10 mouse cellular contexts compared by ENCODE assay signal in the genomic region with DNA sequence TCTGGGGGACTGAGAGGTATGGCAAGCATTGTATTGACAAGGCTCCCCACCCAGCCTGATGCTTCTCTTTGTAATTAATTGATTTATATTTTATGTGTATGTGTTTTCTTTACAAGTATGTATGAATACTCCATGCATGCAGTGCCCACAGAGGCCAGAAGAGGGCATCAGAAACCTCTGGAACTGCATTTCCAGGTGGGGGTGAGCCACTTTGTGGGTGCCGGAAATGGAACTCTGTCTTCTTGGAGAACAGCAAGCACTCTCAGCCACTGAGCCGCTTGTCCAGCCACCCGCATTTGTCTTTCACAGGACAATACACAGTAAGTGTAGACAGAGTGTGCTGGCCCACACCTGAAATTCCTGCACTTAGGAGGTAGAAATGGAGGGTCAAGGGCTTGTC. TPM values are rescaled to one million over a fixed set of nuclear protein-coding genes. Genes with fewer than 3 reads are reported as not detected.
DNase-seq lines count a peak whose midpoint lies in the region; ATAC-seq and TF ChIP-seq lines count a peak whose summit lies in the region.
"Had no signal": no experiment of that assay in that cellular context is flagged by ENCODE, and none has a peak within 500 bp of the region (broad histone marks: within the 10 kb centered on the region; RNA-seq: fewer than 3 reads in every experiment).

No protein-coding gene starts in this region.

- H3K4me1 ChIP-seq in liver, embryonic 11.5 days (replicated peaks; ENCODE audit: control insufficient read depth, insufficient read depth, low read length): no peaks in the 10 kb centered on the region
- no peaks in the 10 kb centered on the region for H3K4me1 ChIP-seq in cerebellum, adult 2 months (ENCODE audit: control insufficient read depth, insufficient read depth, low read length)
- no peaks in the 10 kb centered on the region for H3K4me1 ChIP-seq in thymus, adult 2 months (replicated peaks; ENCODE audit: control insufficient read depth, insufficient read depth, low read length)
- H3K4me1 ChIP-seq: heart, embryonic 13.5 days had no signal

- no peak for TF ChIP-seq POLR2A in cerebellum, adult 2 months (IDR thresholded peaks at IDR 0.05; ENCODE audit: borderline replicate concordance, insufficient read depth, low read length)
- no peak for TF ChIP-seq POLR2A in thymus, adult 2 months (IDR thresholded peaks at IDR 0.05; ENCODE audit: control insufficient read depth, extremely low read depth, insufficient read depth, low read length, poor library complexity)

- H3K4me3 ChIP-seq in liver, embryonic 11.5 days (ENCODE audit: low read depth, low read length): no peak overlapping the region
- no peak overlapping the region for H3K4me3 ChIP-seq in cerebellum, adult 2 months (replicated peaks; ENCODE audit: insufficient read depth, low read depth, low read length)
- no peak overlapping the region for H3K4me3 ChIP-seq in thymus, adult 2 months (ENCODE audit: control insufficient read depth, insufficient read depth, low read length)
- H3K4me3 ChIP-seq: heart, embryonic 13.5 days had no signal

- no peak overlapping the region for H3K4me2 ChIP-seq in liver, embryonic 11.5 days
- H3K4me2 ChIP-seq: heart, embryonic 13.5 days had no signal

- no peaks in the 10 kb centered on the region for H3K27me3 ChIP-seq in liver, embryonic 11.5 days (replicated peaks; ENCODE audit: control insufficient read depth, insufficient read depth, low read length)
- no peaks in the 10 kb centered on the region for H3K27me3 ChIP-seq in cerebellum, adult 2 months (ENCODE audit: control insufficient read depth, insufficient read depth, low read length)
- no peaks in the 10 kb centered on the region for H3K27me3 ChIP-seq in thymus, adult 2 months (ENCODE audit: control insufficient read depth, insufficient read depth, low read length)
- H3K27me3 ChIP-seq: heart, embryonic 13.5 days had no signal

- no peak overlapping the region for H3K9ac ChIP-seq in liver, embryonic 11.5 days (ENCODE audit: low read depth, low read length)
- H3K9ac ChIP-seq: heart, embryonic 13.5 days had no signal

- no peak for ATAC-seq in liver, embryonic 11.5 days (replicated peaks; ENCODE audit: low FRiP score)
- ATAC-seq in inflammation-experienced regulatory T-cells, adult 6 months: peak; percentile 46

- no peak overlapping the region for H3K27ac ChIP-seq in liver, embryonic 11.5 days (ENCODE audit: low read depth, low read length)
- no peak overlapping the region for H3K27ac ChIP-seq in cerebellum, adult 2 months (ENCODE audit: insufficient read depth, low read length)
- H3K27ac ChIP-seq in thymus, adult 2 months (ENCODE audit: control insufficient read depth, insufficient read depth, low read length): no peak overlapping the region
- H3K27ac ChIP-seq: heart, embryonic 13.5 days had no signal

- H3K9me3 ChIP-seq in liver, embryonic 11.5 days (ENCODE audit: control insufficient read depth, low read length): no peaks in the 10 kb centered on the region
- H3K9me3 ChIP-seq: heart, embryonic 13.5 days had no signal

- 79% methylated on average over 3 of the region's 3 CpGs for WGBS in liver, embryonic 11.5 days
- 72% methylated on average over 3 of the region's 3 CpGs for WGBS in cerebellum, adult 2 months
- 96% methylated on average over 3 of the region's 3 CpGs for WGBS in thymus, adult 2 months

- TF ChIP-seq CTCF in cerebellum, adult 2 months (IDR thresholded peaks at IDR 0.05; ENCODE audit: borderline replicate concordance, insufficient read depth, low read depth, low read length): peak; percentile 42; the same call in 1 of the 2 replicates
- TF ChIP-seq CTCF in thymus, adult 2 months (IDR thresholded peaks at IDR 0.05; ENCODE audit: borderline replicate concordance, control insufficient read depth, extremely low read depth, insufficient read depth, low read length, poor library complexity): peak; percentile 73; the same call in 1 of the 2 replicates

- DNase-seq in adrenal gland, adult (ENCODE audit: inconsistent age in 2 of 2, low spot score in 1 of 2): peak; percentile 40 to 80
- DNase-seq in adrenal gland, adult 8-10 months: no peak
- DNase-seq in liver: peak; percentile 44
- no peak for DNase-seq in liver, embryonic 11.5 days (ENCODE audit: low spot score)
- peak in 1 of 2 experiments; percentile 27 for DNase-seq in cerebellum, adult 2 months
- DNase-seq in lung, postnatal 25 days (ENCODE audit: low spot score): peak; percentile 24
- DNase-seq in thymus, adult 2 months: peak; percentile 45

- H3K36me3 ChIP-seq in liver, embryonic 11.5 days (ENCODE audit: control insufficient read depth, insufficient read depth, low read length): peaks cover 22% of the 10 kb centered on the region; the same call in 1 of the 2 replicates
- peaks cover 25% of the 10 kb centered on the region for H3K36me3 ChIP-seq in thymus, adult 2 months (ENCODE audit: control insufficient read depth, insufficient read depth, low read length)

RNA-seq across cellular contexts. Expression of a gene that starts 24.9 kb away (rescaled TPM):
- 10 to 100 TPM; 39.7 to 68.2 (median 53.7) TPM for total RNA-seq in adrenal gland, adult 8-10 months (2022)
- polyA plus RNA-seq in liver, embryonic 11.5 days (2014; fragmentation: Nextera tagmentation; extraction: Ambion mirVana): 10.0 and 12.2 TPM in 2 replicates
- polyA plus RNA-seq in cerebellum, adult 2 months (2012; rRNA removed): 27.1 and 27.6 TPM in 2 replicates
- polyA plus RNA-seq in inflammation-experienced regulatory T-cells, adult 6 months (2017; shearing (Covaris generic)): 10 to 100 TPM; 16.1 to 34.0 (median 20.0) TPM
- polyA plus RNA-seq in thymus, adult 2 months (2012; rRNA removed): 14.8 and 20.7 TPM in 2 replicates

RNA-seq across cellular contexts. Expression of a gene that starts 28.5 kb away (rescaled TPM):
- 10 to 100 TPM; 42.8 to 47.6 (median 43.8) TPM for total RNA-seq in adrenal gland, adult 8-10 months (2022)
- 76.1 and 80.5 TPM in 2 replicates for polyA plus RNA-seq in liver, embryonic 11.5 days (2014; fragmentation: Nextera tagmentation; extraction: Ambion mirVana)
- polyA plus RNA-seq in cerebellum, adult 2 months (2012; rRNA removed): 32.1 and 33.9 TPM in 2 replicates
- polyA plus RNA-seq in inflammation-experienced regulatory T-cells, adult 6 months (2017; shearing (Covaris generic)): 10 to 100 TPM; 58.1 to 73.3 (median 63.9) TPM
- 24.5 and 29.9 TPM in 2 replicates for polyA plus RNA-seq in thymus, adult 2 months (2012; rRNA removed)

RNA-seq across cellular contexts. Expression of a gene that starts 28.5 kb away (rescaled TPM):
- total RNA-seq in adrenal gland, adult 8-10 months (2022): 10 to 100 TPM; 32.0 to 42.2 (median 41.0) TPM
- 22.6 and 24.2 TPM in 2 replicates for polyA plus RNA-seq in liver, embryonic 11.5 days (2014; fragmentation: Nextera tagmentation; extraction: Ambion mirVana)
- 53.0 and 59.0 TPM in 2 replicates for polyA plus RNA-seq in cerebellum, adult 2 months (2012; rRNA removed)
- polyA plus RNA-seq in inflammation-experienced regulatory T-cells, adult 6 months (2017; shearing (Covaris generic)): 10 to 100 TPM; 49.6 to 75.9 (median 55.1) TPM
- 28.4 and 34.5 TPM in 2 replicates for polyA plus RNA-seq in thymus, adult 2 months (2012; rRNA removed)

RNA-seq across cellular contexts. Expression of a gene that starts 50.4 kb away (rescaled TPM):
- not detected for total RNA-seq in adrenal gland, adult 8-10 months (2022)
- polyA plus RNA-seq in liver, embryonic 11.5 days (2014; fragmentation: Nextera tagmentation; extraction: Ambion mirVana): 1.9 and 2.2 TPM in 2 replicates
- polyA plus RNA-seq in cerebellum, adult 2 months (2012; rRNA removed): not detected in 2 replicates
- polyA plus RNA-seq in inflammation-experienced regulatory T-cells, adult 6 months (2017; shearing (Covaris generic)): not detected
- polyA plus RNA-seq in thymus, adult 2 months (2012; rRNA removed): 0.40 and 0.43 TPM in 2 replicates
- polyA plus RNA-seq: C2C12 had no signal

Comparison
In these comparisons a context has a peak if more than half of its experiments do, and no peak if none do; other contexts are left out.
1. DNase-seq: peak in adrenal gland, adult (2 of 2), liver (single experiment), lung, postnatal 25 days (single experiment) and thymus, adult 2 months (single experiment); none in adrenal gland, adult 8-10 months (single experiment) and liver, embryonic 11.5 days (single experiment).